Mouse (Mus musculus) myocyte (in vitro differentiated cells): ENCODE measurements around the gene Slc17a5.

Experiments used
- CEBPB ChIP-seq: IDR thresholded peaks from 2 replicates; pipeline ENCODE4 v1.6.1; 2011; ENCODE audit warnings: mild to moderate bottlenecking, moderate library complexity; ENCODE audit not compliant: poor library complexity, insufficient read depth, severe bottlenecking
- E2F4 ChIP-seq: IDR thresholded peaks from one replicate; pipeline ENCODE4 v1.6.1; 2011; ENCODE audit warnings: mild to moderate bottlenecking, control low read depth, moderate library complexity; ENCODE audit not compliant: insufficient read depth
- MAX ChIP-seq: IDR thresholded peaks from one replicate; pipeline ENCODE4 v1.6.1; 2011; ENCODE audit warnings: low read depth, mild to moderate bottlenecking, control low read depth
- MYOD1 ChIP-seq, 3 experiments: IDR thresholded peaks; one replicate each; pipeline ENCODE4 v1.6.1; 2011; ENCODE audit warnings: control low read depth in 2 of 3, low read depth in 2 of 3, mild to moderate bottlenecking in 2 of 3, moderate library complexity in 1 of 3; ENCODE audit not compliant: insufficient read length in 2 of 3, control insufficient read depth in 1 of 3
- MYOG ChIP-seq, 3 experiments: IDR thresholded peaks; one replicate each; pipeline ENCODE4 v1.6.1; 2011; ENCODE audit warnings: control low read depth in 2 of 3, low read depth in 2 of 3, mild to moderate bottlenecking in 2 of 3; ENCODE audit not compliant: insufficient read length in 2 of 3, control insufficient read depth in 1 of 3, insufficient read depth in 1 of 3
- POLR2A ChIP-seq: IDR thresholded peaks from one replicate; pipeline ENCODE4 v1.6.1; 2011; ENCODE audit warnings: low read depth, mild to moderate bottlenecking, control low read depth, moderate library complexity; ENCODE audit not compliant: insufficient read length
- POLR2AphosphoS2 ChIP-seq: IDR thresholded peaks from one replicate; pipeline ENCODE4 v1.6.1; 2011; ENCODE audit warnings: low read depth, control low read depth; ENCODE audit not compliant: insufficient read length
- REST ChIP-seq: IDR thresholded peaks from one replicate; pipeline ENCODE4 v1.6.1; 2011; ENCODE audit warnings: mild to moderate bottlenecking, control low read depth, moderate library complexity; ENCODE audit not compliant: insufficient read depth, insufficient read length
- SRF ChIP-seq: IDR thresholded peaks from one replicate; pipeline ENCODE4 v1.6.1; 2011; ENCODE audit warnings: low read depth; ENCODE audit not compliant: control insufficient read depth, insufficient read length
- TCF12 ChIP-seq: IDR thresholded peaks from one replicate; pipeline ENCODE4 v1.6.1; 2011; ENCODE audit warnings: mild to moderate bottlenecking, control low read depth; ENCODE audit not compliant: poor library complexity, insufficient read depth, severe bottlenecking
- TCF3 ChIP-seq: IDR thresholded peaks from one replicate; pipeline ENCODE4 v1.6.1; 2011; ENCODE audit warnings: low read depth, control low read depth; ENCODE audit not compliant: insufficient read length
- USF1 ChIP-seq: IDR thresholded peaks from one replicate; pipeline ENCODE4 v1.6.1; 2011; ENCODE audit warnings: low read depth, mild to moderate bottlenecking, control low read depth, moderate library complexity

DNA sequence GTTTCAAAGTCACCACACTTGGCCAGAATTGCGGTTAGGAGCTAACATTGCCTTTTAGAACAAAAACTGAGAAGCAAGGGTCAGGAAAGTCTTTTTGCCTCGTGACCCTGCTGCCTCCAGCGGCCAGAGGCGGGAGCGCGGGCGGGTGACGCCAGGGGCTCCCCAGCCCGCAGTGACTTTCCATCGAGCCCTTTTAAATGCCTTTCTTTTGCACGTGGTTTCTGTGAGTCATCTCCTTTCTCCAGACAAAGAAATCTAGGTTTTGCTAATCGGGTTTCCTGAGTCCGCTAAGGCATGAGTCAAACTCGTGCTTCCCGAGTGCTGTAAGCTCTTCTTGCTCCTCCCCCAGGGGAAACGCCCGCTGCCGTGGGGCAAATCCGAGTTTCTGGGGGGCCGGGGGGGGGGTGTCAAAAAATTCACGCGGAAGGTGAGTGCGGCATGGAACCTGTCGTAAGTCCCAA, 60.5 kb downstream of the Slc17a5 start:
- TF ChIP-seq MYOG (IDR thresholded peaks at IDR 0.05; ENCODE audit: control insufficient read depth in 1 of 3, insufficient read depth in 1 of 3, insufficient read length in 2 of 3, low read depth in 2 of 3) (no peak), POLR2AphosphoS2 (no peak), POLR2A (no peak), SRF (no peak), MYOD1 (IDR thresholded peaks at IDR 0.05; ENCODE audit: control insufficient read depth in 1 of 3, insufficient read length in 2 of 3, low read depth in 2 of 3) (no peak), MAX (no peak), E2F4 (no peak), TCF12 (no peak), USF1 (peak; percentile 33), REST (no peak), TCF3 (no peak), CEBPB (no peak)
